Mouse (Mus musculus) liver, adult 2 months (tissue): ENCODE results near the gene Fcho1. TPM values are rescaled to one million over a fixed set of nuclear protein-coding genes. Genes with fewer than 3 reads are reported as not detected.
"Not testable (repeated sequence)": the region's sequence is repeated elsewhere in the genome, so short reads cannot be mapped to it uniquely, and the experiment has no call there.

Experiments
- DNase-seq: peaks from one replicate; pipeline ENCODE4 v3.0.0-alpha.2; 2011; ENCODE audit warnings: low read depth, low spot score; ENCODE audit errors: extremely low read depth
- H3K27ac ChIP-seq: fragments of 200-500 bp; replicated peaks from 2 replicates; pipeline ENCODE4 v1.5.1; 2012; ENCODE audit warnings: low read depth, mild to moderate bottlenecking, control low read depth, inconsistent platforms, low read length; ENCODE audit not compliant: insufficient read depth
- H3K27me3 ChIP-seq: fragments of 200-500 bp; 2 replicates; pipeline ENCODE4 v1.6.1; 2012; ENCODE audit warnings: mild to moderate bottlenecking, moderate library complexity, low read length, inconsistent platforms; ENCODE audit not compliant: control insufficient read depth, insufficient read depth
- H3K36me3 ChIP-seq: fragments of 200-500 bp; 2 replicates; pipeline ENCODE4 v1.6.1; 2012; ENCODE audit warnings: low read length, inconsistent platforms; ENCODE audit not compliant: control insufficient read depth, insufficient read depth
- H3K4me1 ChIP-seq: fragments of 200-500 bp; 2 replicates; pipeline ENCODE4 v1.6.1; 2011; ENCODE audit warnings: low read length; ENCODE audit not compliant: control insufficient read depth, insufficient read depth
- H3K4me3 ChIP-seq: fragments of 200-500 bp; 2 replicates; pipeline ENCODE4 v1.5.1; 2011; ENCODE audit warnings: low read depth, mild to moderate bottlenecking, control low read depth, low read length, moderate library complexity; ENCODE audit not compliant: insufficient read depth
- H3K79me2 ChIP-seq: fragments of 200-500 bp; 2 replicates; pipeline ENCODE4 v1.6.1; 2012; ENCODE audit warnings: inconsistent platforms, mild to moderate bottlenecking, low read length, moderate library complexity; ENCODE audit not compliant: control insufficient read depth, insufficient read depth
- H3K9ac ChIP-seq: fragments of 200-500 bp; 2 replicates; pipeline ENCODE4 v1.6.1; 2012; ENCODE audit warnings: low read depth, mild to moderate bottlenecking, control low read depth, inconsistent platforms, low read length
- CTCF ChIP-seq: fragments of 200-500 bp; IDR thresholded peaks from 2 replicates; pipeline ENCODE4 v1.5.1; 2011; ENCODE audit warnings: low read depth, low read length, control low read depth
- POLR2A ChIP-seq: fragments of 200-500 bp; IDR thresholded peaks from 2 replicates; pipeline ENCODE4 v1.6.1; 2011; ENCODE audit warnings: low read length, control low read depth; ENCODE audit not compliant: insufficient read depth; ENCODE audit errors: extremely low read depth
- WGBS: fragments of 180-500 bp; shearing (Covaris S2); methylation state at CpG from one replicate; pipeline ENCODE4 v1.1.7; 2018; 5-methylcytosine and 5-hydroxymethylcytosine counted together
- polyA plus RNA-seq: library from polyadenylated mRNA; depleted of rRNA; stranded (reverse); fragments of >200 nt; gene quantifications from 2 replicates; pipeline ENCODE4 v1.2.3, GENCODE M21; 2012; rRNA removed
- total RNA-seq: library from RNA; depleted of rRNA; stranded (reverse); fragments of >200 nt; gene quantifications from 2 replicates; pipeline ENCODE4 v1.2.3, GENCODE M21; 2014; rRNA removed

Gene Fcho1
- 0.18 and 0.87 TPM in 2 replicates for total RNA-seq
- polyA plus RNA-seq, result 0.44 and 2.8 TPM in 2 replicates

- H3K27me3 ChIP-seq, result 0 out of 2 replicates have a peak, but pooled peaks cover 3% of the 10 kb centered on the region
- DNase-seq, result peak; percentile 26
- no peak within 1 kb of the TSS for H3K9ac ChIP-seq
- H3K4me1 ChIP-seq, result no peaks in the 10 kb centered on the region
- no peak for TF ChIP-seq POLR2A
- TF ChIP-seq CTCF, result no peak
- H3K79me2 ChIP-seq, result no peaks in the 10 kb centered on the region
- H3K36me3 ChIP-seq, result no peaks in the 10 kb centered on the region
- no peak within 1 kb of the TSS for H3K27ac ChIP-seq
- H3K4me3 ChIP-seq, result peak within 1 kb of the TSS; percentile 35; the same call in 1 of the 2 replicates
- WGBS, result 4% methylated on average over 54 of the region's 54 CpGs
These were observed at the start of gene Fcho1 for GRCm38 (mm10) chr8:71725122-71725924. TSS of gene Fcho1 (minus strand) at chr8:71725716.

GRCm38 (mm10) chr8:71771336-71771735, 45.8 kb upstream of the Fcho1 start:
- 90% methylated on average over 15 of the region's 15 CpGs for WGBS
- TF ChIP-seq CTCF (no peak), POLR2A (no peak)

GRCm38 (mm10) chr8:71758816-71759215, 33.3 kb upstream of the Fcho1 start:
- no peaks in the 10 kb centered on the region for H3K79me2 ChIP-seq
- H3K4me1 ChIP-seq, result no peaks in the 10 kb centered on the region
- 93% methylated on average over 3 of the region's 3 CpGs for WGBS
- H3K27me3 ChIP-seq, result no peaks in the 10 kb centered on the region
- no peak overlapping the region for H3K9ac ChIP-seq
- H3K4me3 ChIP-seq, result no peak overlapping the region
- no peaks in the 10 kb centered on the region for H3K36me3 ChIP-seq
- H3K27ac ChIP-seq, result no peak overlapping the region
- TF ChIP-seq POLR2A, result no peak
- no peak for TF ChIP-seq CTCF
- no peak for DNase-seq

More at GRCm38 (mm10) chr8:71771336-71771735, 45.8 kb upstream of the Fcho1 start:
- peaks cover 4% of the 10 kb centered on the region; the same call in 1 of the 2 replicates for H3K27me3 ChIP-seq
- no peak overlapping the region for H3K4me3 ChIP-seq
- H3K27ac ChIP-seq, result no peak overlapping the region
- no peak overlapping the region for H3K9ac ChIP-seq
- H3K4me1 ChIP-seq, result no peaks in the 10 kb centered on the region
- no peaks in the 10 kb centered on the region for H3K79me2 ChIP-seq
- H3K36me3 ChIP-seq, result no peaks in the 10 kb centered on the region
- no peak for DNase-seq

GRCm38 (mm10) chr8:71752881-71753552, 27.5 kb upstream of the Fcho1 start:
- DNase-seq, H3K9ac ChIP-seq, H3K27ac ChIP-seq, H3K79me2 ChIP-seq, H3K4me3 ChIP-seq, H3K27me3 ChIP-seq, H3K4me1 ChIP-seq, H3K36me3 ChIP-seq: not testable (repeated sequence)
- WGBS, result 68% methylated on average over 7 of the region's 7 CpGs

GRCm38 (mm10) chr8:71752263-71752662, 26.7 kb upstream of the Fcho1 start:
- H3K27ac ChIP-seq, H3K79me2 ChIP-seq, H3K27me3 ChIP-seq, DNase-seq, H3K4me1 ChIP-seq, H3K4me3 ChIP-seq, H3K36me3 ChIP-seq, H3K9ac ChIP-seq: not testable (repeated sequence)

- H3K9ac ChIP-seq, H3K4me1 ChIP-seq, DNase-seq, H3K27ac ChIP-seq, H3K27me3 ChIP-seq, H3K4me3 ChIP-seq, H3K79me2 ChIP-seq, H3K36me3 ChIP-seq: not testable (repeated sequence)
- peak; percentile 40 for TF ChIP-seq CTCF
- 45% methylated on average over 2 of the region's 2 CpGs for WGBS
These were observed 25.9 kb upstream of the Fcho1 start for GRCm38 (mm10) chr8:71751337-71751886.

GRCm38 (mm10) chr8:71749321-71750075, 24.0 kb upstream of the Fcho1 start:
- H3K36me3 ChIP-seq, H3K9ac ChIP-seq, H3K79me2 ChIP-seq, H3K4me1 ChIP-seq, H3K4me3 ChIP-seq, H3K27me3 ChIP-seq, H3K27ac ChIP-seq, DNase-seq: not testable (repeated sequence)
- 83% methylated on average over 6 of the region's 6 CpGs for WGBS

- not testable (repeated sequence) for H3K4me3 ChIP-seq, H3K27me3 ChIP-seq, H3K36me3 ChIP-seq, H3K27ac ChIP-seq, DNase-seq, H3K79me2 ChIP-seq, H3K4me1 ChIP-seq, H3K9ac ChIP-seq
These were observed 21.6 kb upstream of the Fcho1 start for GRCm38 (mm10) chr8:71747082-71747481.
